Mouse (Mus musculus) cortical plate, adult 2 months (tissue): ENCODE results near the gene Gm45717.

Experiments used
- CTCF ChIP-seq: fragments of 200-500 bp; IDR thresholded peaks from 2 replicates; pipeline ENCODE4 v1.5.1; 2011; ENCODE audit warnings: mild to moderate bottlenecking, control low read depth, low read length; ENCODE audit not compliant: insufficient read depth; ENCODE audit errors: extremely low read depth
- POLR2A ChIP-seq: fragments of 200-500 bp; IDR thresholded peaks from 2 replicates; pipeline ENCODE4 v1.6.1; 2011; ENCODE audit warnings: mild to moderate bottlenecking, low read length, control low read depth; ENCODE audit not compliant: insufficient read depth; ENCODE audit errors: extremely low read depth

DNA sequence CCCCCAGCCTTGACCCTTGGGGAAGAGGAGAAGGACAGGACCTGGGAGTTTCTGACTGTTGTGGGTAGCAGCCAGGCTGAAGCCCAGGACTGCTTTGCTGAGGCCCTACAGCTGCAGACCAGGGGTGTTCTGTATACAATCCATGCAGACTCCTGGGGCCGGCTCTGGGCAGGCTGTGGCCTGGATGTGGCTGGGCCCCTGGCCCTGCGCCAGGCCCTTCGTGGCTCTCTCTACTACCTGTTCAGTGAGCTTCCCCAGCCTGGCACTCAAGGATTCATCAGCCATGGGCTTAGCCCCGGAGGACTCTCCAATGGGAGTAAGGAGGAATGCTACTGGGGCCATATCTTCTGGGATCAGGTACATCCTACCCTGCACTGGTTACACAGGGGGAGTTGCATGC, 12.4 kb downstream of the Gm45717 start:
- TF ChIP-seq POLR2A = no peak
- TF ChIP-seq CTCF = no peak
